Mouse (Mus musculus) adipose tissue, adult 10 weeks (tissue): ENCODE results near the gene Zfp69. TPM values are rescaled to one million over a fixed set of nuclear protein-coding genes. Genes with fewer than 3 reads are reported as not detected.

ENCODE experiments used
- polyA plus RNA-seq: library from polyadenylated mRNA; stranded (reverse); fragments of 350-450 nt; fragmentation: Illumina TruSeq; extraction: RNeasy Lipid Tissue Mini Kit (QIAGEN cat#74804); gene quantifications from one replicate; pipeline ENCODE4 v1.2.3, GENCODE M21; 2014; ENCODE audit warnings: low read depth, low replicate concordance

The Zfp69 gene
- polyA plus RNA-seq, result 1.1 TPM

GRCm38 (mm10) chr4:120951428-120951973 lies at the start of gene Zfp69:
Gene Zfp69, minus strand, starts transcription at chr4:120951699.

GRCm38 (mm10) chr4:120924554-120925299 lies 26.8 kb downstream of the Zfp69 start, which contains the start of gene Exo5:
Gene Exo5, minus strand, starts transcription at chr4:120925017.

Other genes starting within 250 kb of the Zfp69 start
- gene Kcnq4, start 203.1 kb downstream of the Zfp69 start, polyA plus RNA-seq, result 5.2 TPM
- gene Nfyc, start 120.1 kb downstream of the Zfp69 start, polyA plus RNA-seq, result 39.5 TPM
- 0.20 TPM for gene Rims3, start 96.9 kb downstream of the Zfp69 start, polyA plus RNA-seq
- gene Exo5, start 26.7 kb downstream of the Zfp69 start, polyA plus RNA-seq, result 10.9 TPM
- gene Smap2, start 65.5 kb upstream of the Zfp69 start, polyA plus RNA-seq, result 19.8 TPM
- 0.55 TPM for gene Col9a2, start 87.7 kb upstream of the Zfp69 start, polyA plus RNA-seq
- 42.5 TPM for gene Zmpste24, start 146.5 kb upstream of the Zfp69 start, polyA plus RNA-seq
- 6.2 TPM for gene Tmco2, start 157.5 kb upstream of the Zfp69 start, polyA plus RNA-seq